Mouse (Mus musculus): ENCODE measurements around the gene Pom121l2. TPM values are rescaled to one million over a fixed set of nuclear protein-coding genes. Genes with fewer than 3 reads are reported as not detected.
A peak's percentile ranks its signal among the peaks of the same experiment; 100 is the strongest.

Pom121l2 gene
- polyA plus RNA-seq, 1 experiment from 2014 or later: not detected

DNA sequence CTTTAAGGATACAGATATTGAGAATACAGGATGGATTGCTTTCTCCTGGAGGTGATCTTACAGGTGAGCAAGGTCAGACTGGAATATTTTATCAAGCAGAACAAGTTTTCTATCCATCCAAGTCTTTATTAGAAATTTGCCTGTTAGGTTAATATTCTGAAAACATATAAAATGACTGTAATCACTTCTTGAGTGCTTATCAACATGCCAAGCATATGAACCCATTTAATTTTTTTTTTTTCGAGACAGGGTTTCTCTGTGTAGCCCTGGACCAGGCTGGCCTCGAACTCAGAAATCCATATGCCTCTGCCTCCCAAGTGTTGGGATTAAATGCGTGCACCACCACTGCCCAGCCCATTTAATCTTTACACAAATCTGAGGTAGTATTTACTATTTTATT lies 56.0 kb downstream of the Pom121l2 start:
- Histone ChIP-seq H3K4me2 (ENCODE audit: low read length) (peak overlapping the region; percentile 64), H3K27ac (no peak overlapping the region), H3K27me3 (ENCODE audit: insufficient read depth, low read length) (no peaks in the 10 kb centered on the region), H3K4me1 (replicated peaks; ENCODE audit: insufficient read depth, low read length) (peaks cover 10% of the 10 kb centered on the region; the same call in 1 of the 2 replicates), H3K36me3 (ENCODE audit: insufficient read depth, low read length) (no peaks in the 10 kb centered on the region), H3K4me3 (replicated peaks; ENCODE audit: low read depth, low read length) (no peak overlapping the region), H3K9ac (ENCODE audit: low read depth, low read length) (no peak overlapping the region), H3K9me3 (replicated peaks; ENCODE audit: low read length) (no peaks in the 10 kb centered on the region)
- WGBS: 54% methylated on average over 3 of the region's 3 CpGs
- ATAC-seq (replicated peaks; ENCODE audit: low FRiP score, low read depth): no peak
- TF ChIP-seq CTCF (IDR thresholded peaks at IDR 0.05; ENCODE audit: low read depth): no peak
- DNase-seq (ENCODE audit: low spot score): no peak

- no peaks in the 10 kb centered on the region for H3K27me3 ChIP-seq (ENCODE audit: insufficient read depth, low read length)
- no peak overlapping the region for H3K27ac ChIP-seq
- H3K9ac ChIP-seq (ENCODE audit: low read depth, low read length): no peak overlapping the region
- H3K4me3 ChIP-seq (replicated peaks; ENCODE audit: low read depth, low read length): no peak overlapping the region
- no peaks in the 10 kb centered on the region for H3K36me3 ChIP-seq (ENCODE audit: insufficient read depth, low read length)
- peaks cover 12% of the 10 kb centered on the region; the same call in 1 of the 2 replicates for H3K4me1 ChIP-seq (replicated peaks; ENCODE audit: insufficient read depth, low read length)
- no peak for TF ChIP-seq CTCF (IDR thresholded peaks at IDR 0.05; ENCODE audit: low read depth)
- no peak for ATAC-seq (replicated peaks; ENCODE audit: low FRiP score, low read depth)
- no peaks in the 10 kb centered on the region for H3K9me3 ChIP-seq (replicated peaks; ENCODE audit: low read length)
- H3K4me2 ChIP-seq (ENCODE audit: low read length): no peak overlapping the region
- WGBS: 42% methylated on average over 2 of the region's 2 CpGs
- no peak for DNase-seq (ENCODE audit: low spot score)
Measured at GRCm38 (mm10) chr13:22037415-22037814, 56.4 kb downstream of the Pom121l2 start.

Small RNAs within 50 kb of the gene (microRNA-seq; reads per million reads assigned to microRNA genes)
- gene Gm44390: not detected

Other genes with a start within 250 kb of the Pom121l2 start
- 0.34 and 0.65 TPM in 2 replicates for gene Hist1h4j, start 246.1 kb upstream of the Pom121l2 start, polyA plus RNA-seq (2015; fragmentation: Nextera tagmentation; extraction: Ambion mirVana)
- 2.0 and 3.0 TPM in 2 replicates for gene Hist1h4k, start 230.7 kb upstream of the Pom121l2 start, polyA plus RNA-seq (2015; fragmentation: Nextera tagmentation; extraction: Ambion mirVana)
- gene Hist1h2ak, start 227.4 kb upstream of the Pom121l2 start, polyA plus RNA-seq (2015; fragmentation: Nextera tagmentation; extraction: Ambion mirVana): 18.1 and 21.5 TPM in 2 replicates
- 1.8 and 4.6 TPM in 2 replicates for gene Hist1h2bn, start 227.1 kb upstream of the Pom121l2 start, polyA plus RNA-seq (2015; fragmentation: Nextera tagmentation; extraction: Ambion mirVana)
- gene Hist1h1b, start 200.6 kb upstream of the Pom121l2 start, polyA plus RNA-seq (2015; fragmentation: Nextera tagmentation; extraction: Ambion mirVana): 13.2 and 13.8 TPM in 2 replicates
- gene Hist1h3i, start 197.8 kb upstream of the Pom121l2 start, polyA plus RNA-seq (2015; fragmentation: Nextera tagmentation; extraction: Ambion mirVana): 66.0 and 72.0 TPM in 2 replicates
- 4.6 TPM in 1 of 2 replicates, not detected in the other for gene Hist1h2an, start 194.0 kb upstream of the Pom121l2 start, polyA plus RNA-seq (2015; fragmentation: Nextera tagmentation; extraction: Ambion mirVana)
- 0.71 and 1.5 TPM in 2 replicates for gene Hist1h2bp, start 193.7 kb upstream of the Pom121l2 start, polyA plus RNA-seq (2015; fragmentation: Nextera tagmentation; extraction: Ambion mirVana)
- 12.2 and 13.7 TPM in 2 replicates for gene Hist1h2bq, start 171.0 kb upstream of the Pom121l2 start, polyA plus RNA-seq (2015; fragmentation: Nextera tagmentation; extraction: Ambion mirVana)
- gene Hist1h2ao, start 170.7 kb upstream of the Pom121l2 start, polyA plus RNA-seq (2015; fragmentation: Nextera tagmentation; extraction: Ambion mirVana): not detected in 2 replicates
- not detected in 2 replicates for gene Hist1h4m, start 169.4 kb upstream of the Pom121l2 start, polyA plus RNA-seq (2015; fragmentation: Nextera tagmentation; extraction: Ambion mirVana)
- 6.0 and 6.3 TPM in 2 replicates for gene Hist1h4n, start 149.0 kb upstream of the Pom121l2 start, polyA plus RNA-seq (2015; fragmentation: Nextera tagmentation; extraction: Ambion mirVana)
- gene Hist1h2ap, start 147.7 kb upstream of the Pom121l2 start, polyA plus RNA-seq (2015; fragmentation: Nextera tagmentation; extraction: Ambion mirVana): 2,281 and 2,496 TPM in 2 replicates
- gene Hist1h2br, start 147.5 kb upstream of the Pom121l2 start, polyA plus RNA-seq (2015; fragmentation: Nextera tagmentation; extraction: Ambion mirVana): 13.2 TPM in 2 replicates
- 8.5 and 9.6 TPM in 2 replicates for gene Zfp184, start 36.1 kb upstream of the Pom121l2 start, polyA plus RNA-seq (2015; fragmentation: Nextera tagmentation; extraction: Ambion mirVana)
- 0.21 and 0.60 TPM in 2 replicates for gene Prss16, start 28.5 kb downstream of the Pom121l2 start, polyA plus RNA-seq (2015; fragmentation: Nextera tagmentation; extraction: Ambion mirVana)
- 4.0 and 4.5 TPM in 2 replicates for gene Hist1h2ah, start 54.4 kb downstream of the Pom121l2 start, polyA plus RNA-seq (2015; fragmentation: Nextera tagmentation; extraction: Ambion mirVana)
- 4.0 and 4.8 TPM in 2 replicates for gene Hist1h2bk, start 54.7 kb downstream of the Pom121l2 start, polyA plus RNA-seq (2015; fragmentation: Nextera tagmentation; extraction: Ambion mirVana)
- gene Hist1h4i, start 60.2 kb downstream of the Pom121l2 start, polyA plus RNA-seq (2015; fragmentation: Nextera tagmentation; extraction: Ambion mirVana): 15.3 and 17.2 TPM in 2 replicates
- gene Hist1h2ag, start 61.8 kb downstream of the Pom121l2 start, polyA plus RNA-seq (2015; fragmentation: Nextera tagmentation; extraction: Ambion mirVana): 33.8 and 48.4 TPM in 2 replicates
- gene Hist1h2bj, start 62.0 kb downstream of the Pom121l2 start, polyA plus RNA-seq (2015; fragmentation: Nextera tagmentation; extraction: Ambion mirVana): 8.5 and 10.2 TPM in 2 replicates
- gene Vmn1r188, start 103.2 kb downstream of the Pom121l2 start, polyA plus RNA-seq (2015; fragmentation: Nextera tagmentation; extraction: Ambion mirVana): not detected in 2 replicates
- gene Vmn1r189, start 124.6 kb downstream of the Pom121l2 start, polyA plus RNA-seq (2015; fragmentation: Nextera tagmentation; extraction: Ambion mirVana): not detected in 2 replicates
- not detected in 2 replicates for gene Vmn1r191, start 202.8 kb downstream of the Pom121l2 start, polyA plus RNA-seq (2015; fragmentation: Nextera tagmentation; extraction: Ambion mirVana)
- not detected in 2 replicates for gene Vmn1r192, start 209.9 kb downstream of the Pom121l2 start, polyA plus RNA-seq (2015; fragmentation: Nextera tagmentation; extraction: Ambion mirVana)
- gene Vmn1r193, start 242.0 kb downstream of the Pom121l2 start, polyA plus RNA-seq (2015; fragmentation: Nextera tagmentation; extraction: Ambion mirVana): not detected in 2 replicates

All from kidney, postnatal 0 days (tissue).